Mouse (Mus musculus) kidney, adult 2 months (tissue): ENCODE data around the gene Igsf6. TPM values are rescaled to one million over a fixed set of nuclear protein-coding genes. Genes with fewer than 3 reads are reported as not detected.

ENCODE experiments used
- DNase-seq: peaks from one replicate; pipeline ENCODE4 v3.0.0; 2021
- H3K27ac ChIP-seq: fragments of 200-500 bp; 2 replicates; pipeline ENCODE4 v1.5.1; 2012; ENCODE audit warnings: low read depth, low read length, control low read depth, inconsistent platforms; ENCODE audit not compliant: insufficient read depth
- H3K27me3 ChIP-seq: fragments of 200-500 bp; replicated peaks from 2 replicates; pipeline ENCODE4 v1.6.1; 2012; ENCODE audit warnings: mild to moderate bottlenecking, moderate library complexity, low read length, inconsistent platforms; ENCODE audit not compliant: control insufficient read depth, insufficient read depth
- H3K36me3 ChIP-seq: fragments of 200-500 bp; 2 replicates; pipeline ENCODE4 v1.6.1; 2012; ENCODE audit warnings: mild to moderate bottlenecking, moderate library complexity, low read length, inconsistent platforms; ENCODE audit not compliant: control insufficient read depth, insufficient read depth
- H3K4me1 ChIP-seq: fragments of 200-500 bp; 2 replicates; pipeline ENCODE4 v1.6.1; 2011; ENCODE audit warnings: low read length; ENCODE audit not compliant: control insufficient read depth, insufficient read depth
- H3K4me3 ChIP-seq: fragments of 200-500 bp; 2 replicates; pipeline ENCODE4 v1.5.1; 2011; ENCODE audit warnings: mild to moderate bottlenecking, low read depth, low read length, control low read depth; ENCODE audit not compliant: insufficient read depth
- CTCF ChIP-seq: fragments of 200-500 bp; conservative IDR thresholded peaks from 2 replicates; pipeline ENCODE4 v1.5.1; 2011; ENCODE audit warnings: low read depth, mild to moderate bottlenecking, control low read depth, low read length, moderate library complexity, mixed read lengths; ENCODE audit not compliant: insufficient read depth, insufficient read length
- POLR2A ChIP-seq: fragments of 200-500 bp; IDR thresholded peaks from one replicate; pipeline ENCODE4 v1.6.1; 2011; ENCODE audit warnings: low read depth, low read length, control low read depth
- WGBS: fragments of 180-500 bp; shearing (Covaris S2); methylation state at CpG from one replicate; pipeline ENCODE4 v1.1.7; 2018; 5-methylcytosine and 5-hydroxymethylcytosine counted together
- polyA plus RNA-seq: library from polyadenylated mRNA; depleted of rRNA; stranded (reverse); fragments of >200 nt; gene quantifications from 2 replicates; pipeline ENCODE4 v1.2.3, GENCODE M21; 2012

The Igsf6 gene
- polyA plus RNA-seq, 1 experiment: 0.63 TPM

DNA sequence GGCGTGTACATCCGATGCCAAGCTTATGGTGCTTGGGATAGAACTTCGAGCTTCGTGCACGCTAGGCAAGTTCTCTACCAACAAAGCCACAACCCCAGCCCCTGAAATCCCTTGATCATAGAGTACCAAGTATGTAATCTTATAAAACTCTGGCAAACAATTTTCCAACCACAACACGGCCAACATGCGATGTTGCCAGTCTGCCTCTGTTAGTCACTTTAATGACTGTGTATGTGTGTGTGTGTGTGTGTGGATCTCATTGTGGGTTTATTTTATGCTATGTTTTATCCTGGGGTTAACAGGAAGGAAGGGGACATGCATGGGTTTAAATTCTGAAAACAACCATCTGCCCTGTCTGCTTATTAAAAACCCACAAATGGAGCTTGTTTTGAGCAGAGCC lies 16.4 kb upstream of the Igsf6 start:
- Histone ChIP-seq H3K4me1 (no peaks in the 10 kb centered on the region), H3K27me3 (no peaks in the 10 kb centered on the region), H3K36me3 (no peaks in the 10 kb centered on the region), H3K4me3 (no peak overlapping the region), H3K27ac (no peak overlapping the region)
- TF ChIP-seq CTCF (no peak), POLR2A (no peak)
- WGBS: 76% methylated on average over 7 of the region's 7 CpGs
- DNase-seq: no peak

DNA sequence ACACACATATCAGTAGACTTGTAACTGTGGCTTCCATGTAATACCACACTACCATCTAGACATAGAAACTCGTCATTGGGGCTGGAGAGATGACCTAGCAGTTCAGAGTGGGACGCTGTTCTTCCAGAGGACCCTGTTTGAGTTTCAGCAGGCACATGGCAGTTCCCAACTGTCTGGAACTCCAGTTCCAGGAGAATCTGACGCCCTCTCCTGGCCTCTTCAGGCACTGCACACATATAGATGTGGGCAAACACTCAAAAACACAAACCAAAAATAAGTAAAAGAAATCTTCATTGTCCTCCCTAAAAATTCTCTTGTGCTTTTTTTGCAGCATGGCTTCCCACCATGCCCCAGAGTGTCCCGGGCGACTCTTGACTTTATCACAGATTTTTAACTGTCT lies 14.4 kb upstream of the Igsf6 start:
- H3K27ac ChIP-seq: no peak overlapping the region
- H3K4me1 ChIP-seq: no peaks in the 10 kb centered on the region
- WGBS: 78% methylated on average over 5 of the region's 5 CpGs
- H3K36me3 ChIP-seq: no peaks in the 10 kb centered on the region
- H3K4me3 ChIP-seq: no peak overlapping the region
- TF ChIP-seq POLR2A (no peak), CTCF (0 out of 2 replicates have a peak, but pooled peaks have one; percentile 14)
- H3K27me3 ChIP-seq: no peaks in the 10 kb centered on the region
- no peak for DNase-seq

- no peak overlapping the region for H3K4me3 ChIP-seq
- no peaks in the 10 kb centered on the region for H3K36me3 ChIP-seq
- TF ChIP-seq POLR2A: no peak
- TF ChIP-seq CTCF: no peak
- no peaks in the 10 kb centered on the region for H3K4me1 ChIP-seq
- no peak overlapping the region for H3K27ac ChIP-seq
- WGBS: 18% methylated on average over 4 of the region's 4 CpGs
- DNase-seq: no peak
- H3K27me3 ChIP-seq: no peaks in the 10 kb centered on the region
Measured at GRCm38 (mm10) chr7:121085500-121085899, 11.1 kb upstream of the Igsf6 start.

- Histone ChIP-seq H3K36me3 (no peaks in the 10 kb centered on the region), H3K27ac (no peak overlapping the region), H3K4me1 (no peaks in the 10 kb centered on the region), H3K4me3 (no peak overlapping the region), H3K27me3 (no peaks in the 10 kb centered on the region)
- TF ChIP-seq POLR2A: no peak
- TF ChIP-seq CTCF: no peak
- DNase-seq: no peak
- 58% methylated on average over 8 of the region's 8 CpGs for WGBS
Measured at GRCm38 (mm10) chr7:121084840-121085453, 10.6 kb upstream of the Igsf6 start.

GRCm38 (mm10) chr7:121082949-121083513 lies 8.7 kb upstream of the Igsf6 start:
- Histone ChIP-seq H3K4me3 (no peak overlapping the region), H3K4me1 (no peaks in the 10 kb centered on the region), H3K36me3 (no peaks in the 10 kb centered on the region), H3K27ac (no peak overlapping the region), H3K27me3 (no peaks in the 10 kb centered on the region)
- WGBS: 67% methylated on average over 9 of the region's 9 CpGs
- no peak for DNase-seq
- TF ChIP-seq POLR2A: no peak
- TF ChIP-seq CTCF: no peak

- no peak for TF ChIP-seq POLR2A
- no peak for TF ChIP-seq CTCF
- H3K4me3 ChIP-seq: no peak overlapping the region
- no peak for DNase-seq
- WGBS: 90% methylated on average over 2 of the region's 2 CpGs
- H3K27ac ChIP-seq: no peak overlapping the region
- H3K27me3 ChIP-seq: no peaks in the 10 kb centered on the region
- H3K36me3 ChIP-seq: no peaks in the 10 kb centered on the region
- no peaks in the 10 kb centered on the region for H3K4me1 ChIP-seq
Measured at GRCm38 (mm10) chr7:121081816-121082215, 7.4 kb upstream of the Igsf6 start.

- Histone ChIP-seq H3K4me3 (no peak within 1 kb of the TSS), H3K27ac (no peak within 1 kb of the TSS), H3K27me3 (no peaks in the 10 kb centered on the region), H3K36me3 (no peaks in the 10 kb centered on the region), H3K4me1 (no peaks in the 10 kb centered on the region)
- DNase-seq: no peak
- 93% methylated on average over 4 of the region's 4 CpGs for WGBS
- TF ChIP-seq POLR2A (no peak), CTCF (no peak)
Measured at GRCm38 (mm10) chr7:121081350-121081749, 7.0 kb upstream of the Igsf6 start, which contains the start of gene Otoa. Otoa (plus strand) TSS chr7:121081650.
